Mouse (Mus musculus): ENCODE data around the gene Rab6b. TPM values are rescaled to one million over a fixed set of nuclear protein-coding genes. Genes with fewer than 3 reads are reported as not detected.

Rab6b gene
- total and polyA plus RNA-seq, 3 experiments, result 0.16 TPM; not detected in 2

- peaks cover 86% of the 10 kb centered on the region for H3K27me3 ChIP-seq (ENCODE audit: insufficient read depth, low read length)
- H3K36me3 ChIP-seq (replicated peaks), result no peaks in the 10 kb centered on the region
- no peak for ATAC-seq (ENCODE audit: extremely low read depth, insufficient number of reproducible peaks, low FRiP score, poor library complexity, severe bottlenecking)
- H3K4me1 ChIP-seq (ENCODE audit: insufficient read depth, low read depth, low read length), result peaks cover 26% of the 10 kb centered on the region
- DNase-seq (ENCODE audit: low spot score), result no peak
- TF ChIP-seq CTCF (IDR thresholded peaks at IDR 0.05; ENCODE audit: low read depth, low read length) (no peak), TAL1 (conservative IDR thresholded peaks at IDR 0.05; ENCODE audit: low read depth, low read length) (no peak), GATA2 (IDR thresholded peaks at IDR 0.05; ENCODE audit: borderline replicate concordance, low read depth, low read length) (no peak), GATA1 (IDR thresholded peaks at IDR 0.05; ENCODE audit: borderline replicate concordance, low read length) (no peak), POLR2AphosphoS5 (IDR thresholded peaks at IDR 0.05; ENCODE audit: insufficient replicate concordance, low read depth, low read length) (no peak)
- H3K9me3 ChIP-seq (replicated peaks), result no peaks in the 10 kb centered on the region
- no peak overlapping the region for H3K4me3 ChIP-seq (ENCODE audit: low read depth, low read length)
Measured at GRCm38 (mm10) chr9:103082246-103082975, 29.2 kb upstream of the Rab6b start.

GRCm38 (mm10) chr9:103083405-103083804, 28.2 kb upstream of the Rab6b start:
- H3K9me3 ChIP-seq (replicated peaks), result no peaks in the 10 kb centered on the region
- no peak for ATAC-seq (ENCODE audit: extremely low read depth, insufficient number of reproducible peaks, low FRiP score, poor library complexity, severe bottlenecking)
- H3K4me1 ChIP-seq (ENCODE audit: insufficient read depth, low read depth, low read length), result peaks cover 16% of the 10 kb centered on the region
- peaks cover 86% of the 10 kb centered on the region for H3K27me3 ChIP-seq (ENCODE audit: insufficient read depth, low read length)
- TF ChIP-seq CTCF (IDR thresholded peaks at IDR 0.05; ENCODE audit: low read depth, low read length), result no peak
- no peak for TF ChIP-seq POLR2AphosphoS5 (IDR thresholded peaks at IDR 0.05; ENCODE audit: insufficient replicate concordance, low read depth, low read length)
- TF ChIP-seq TAL1 (conservative IDR thresholded peaks at IDR 0.05; ENCODE audit: low read depth, low read length), result no peak
- no peak for TF ChIP-seq GATA1 (IDR thresholded peaks at IDR 0.05; ENCODE audit: borderline replicate concordance, low read length)
- TF ChIP-seq GATA2 (IDR thresholded peaks at IDR 0.05; ENCODE audit: borderline replicate concordance, low read depth, low read length), result no peak
- H3K36me3 ChIP-seq (replicated peaks), result no peaks in the 10 kb centered on the region
- DNase-seq (ENCODE audit: low spot score), result no peak
- H3K4me3 ChIP-seq (ENCODE audit: low read depth, low read length), result no peak overlapping the region

GRCm38 (mm10) chr9:103086736-103087135, 24.9 kb upstream of the Rab6b start:
- Histone ChIP-seq H3K36me3 (replicated peaks) (no peaks in the 10 kb centered on the region), H3K9me3 (replicated peaks) (no peaks in the 10 kb centered on the region), H3K27me3 (ENCODE audit: insufficient read depth, low read length) (peaks cover 64% of the 10 kb centered on the region), H3K4me3 (ENCODE audit: low read depth, low read length) (no peak overlapping the region), H3K4me1 (ENCODE audit: insufficient read depth, low read depth, low read length) (peaks cover 34% of the 10 kb centered on the region)
- DNase-seq (ENCODE audit: low spot score) (no peak), ATAC-seq (ENCODE audit: extremely low read depth, insufficient number of reproducible peaks, low FRiP score, poor library complexity, severe bottlenecking) (no peak)
- TF ChIP-seq TAL1 (conservative IDR thresholded peaks at IDR 0.05; ENCODE audit: low read depth, low read length) (no peak), GATA2 (IDR thresholded peaks at IDR 0.05; ENCODE audit: borderline replicate concordance, low read depth, low read length) (no peak), POLR2AphosphoS5 (IDR thresholded peaks at IDR 0.05; ENCODE audit: insufficient replicate concordance, low read depth, low read length) (no peak), CTCF (IDR thresholded peaks at IDR 0.05; ENCODE audit: low read depth, low read length) (no peak), GATA1 (IDR thresholded peaks at IDR 0.05; ENCODE audit: borderline replicate concordance, low read length) (no peak)

- H3K27me3 ChIP-seq (ENCODE audit: insufficient read depth, low read length), result peaks cover 61% of the 10 kb centered on the region
- ATAC-seq (ENCODE audit: extremely low read depth, insufficient number of reproducible peaks, low FRiP score, poor library complexity, severe bottlenecking) (no peak), DNase-seq (ENCODE audit: low spot score) (no peak)
- no peaks in the 10 kb centered on the region for H3K36me3 ChIP-seq (replicated peaks)
- no peaks in the 10 kb centered on the region for H3K9me3 ChIP-seq (replicated peaks)
- no peak for TF ChIP-seq GATA1 (IDR thresholded peaks at IDR 0.05; ENCODE audit: borderline replicate concordance, low read length)
- TF ChIP-seq POLR2AphosphoS5 (IDR thresholded peaks at IDR 0.05; ENCODE audit: insufficient replicate concordance, low read depth, low read length), result no peak
- no peak for TF ChIP-seq TAL1 (conservative IDR thresholded peaks at IDR 0.05; ENCODE audit: low read depth, low read length)
- TF ChIP-seq CTCF (IDR thresholded peaks at IDR 0.05; ENCODE audit: low read depth, low read length), result no peak
- no peak for TF ChIP-seq GATA2 (IDR thresholded peaks at IDR 0.05; ENCODE audit: borderline replicate concordance, low read depth, low read length)
- H3K4me3 ChIP-seq (ENCODE audit: low read depth, low read length), result no peak overlapping the region
- H3K4me1 ChIP-seq (ENCODE audit: insufficient read depth, low read depth, low read length), result peaks cover 35% of the 10 kb centered on the region
Measured at GRCm38 (mm10) chr9:103087301-103087700, 24.3 kb upstream of the Rab6b start.

- TF ChIP-seq CTCF (IDR thresholded peaks at IDR 0.05; ENCODE audit: low read depth, low read length), result no peak
- no peak for TF ChIP-seq GATA1 (IDR thresholded peaks at IDR 0.05; ENCODE audit: borderline replicate concordance, low read length)
- TF ChIP-seq TAL1 (conservative IDR thresholded peaks at IDR 0.05; ENCODE audit: low read depth, low read length), result no peak
- no peak for TF ChIP-seq POLR2AphosphoS5 (IDR thresholded peaks at IDR 0.05; ENCODE audit: insufficient replicate concordance, low read depth, low read length)
- no peak for TF ChIP-seq GATA2 (IDR thresholded peaks at IDR 0.05; ENCODE audit: borderline replicate concordance, low read depth, low read length)
- peaks cover 53% of the 10 kb centered on the region for H3K27me3 ChIP-seq (ENCODE audit: insufficient read depth, low read length)
Measured at GRCm38 (mm10) chr9:103088661-103089060, 22.9 kb upstream of the Rab6b start.

GRCm38 (mm10) chr9:103090116-103090875, 21.3 kb upstream of the Rab6b start:
- Histone ChIP-seq H3K27me3 (ENCODE audit: insufficient read depth, low read length) (peaks cover 39% of the 10 kb centered on the region), H3K4me1 (ENCODE audit: insufficient read depth, low read depth, low read length) (peaks cover 36% of the 10 kb centered on the region), H3K9me3 (replicated peaks) (no peaks in the 10 kb centered on the region), H3K36me3 (replicated peaks) (no peaks in the 10 kb centered on the region), H3K4me3 (ENCODE audit: low read depth, low read length) (no peak overlapping the region; the same call in 1 of the 2 replicates)
- DNase-seq (ENCODE audit: low spot score), result no peak
- ATAC-seq (ENCODE audit: extremely low read depth, insufficient number of reproducible peaks, low FRiP score, poor library complexity, severe bottlenecking), result peak; percentile 85
- TF ChIP-seq POLR2AphosphoS5 (IDR thresholded peaks at IDR 0.05; ENCODE audit: insufficient replicate concordance, low read depth, low read length), result no peak
- TF ChIP-seq TAL1 (conservative IDR thresholded peaks at IDR 0.05; ENCODE audit: low read depth, low read length), result peak; percentile 49; the same call in 1 of the 2 replicates
- no peak for TF ChIP-seq GATA1 (IDR thresholded peaks at IDR 0.05; ENCODE audit: borderline replicate concordance, low read length)
- TF ChIP-seq CTCF (IDR thresholded peaks at IDR 0.05; ENCODE audit: low read depth, low read length), result no peak
- no peak for TF ChIP-seq GATA2 (IDR thresholded peaks at IDR 0.05; ENCODE audit: borderline replicate concordance, low read depth, low read length)

More at GRCm38 (mm10) chr9:103088661-103089060, 22.9 kb upstream of the Rab6b start:
- no peaks in the 10 kb centered on the region for H3K36me3 ChIP-seq (replicated peaks)
- H3K9me3 ChIP-seq (replicated peaks), result no peaks in the 10 kb centered on the region
- ATAC-seq (ENCODE audit: extremely low read depth, insufficient number of reproducible peaks, low FRiP score, poor library complexity, severe bottlenecking) (no peak), DNase-seq (ENCODE audit: low spot score) (no peak)
- peaks cover 38% of the 10 kb centered on the region for H3K4me1 ChIP-seq (ENCODE audit: insufficient read depth, low read depth, low read length)
- H3K4me3 ChIP-seq (ENCODE audit: low read depth, low read length), result no peak overlapping the region
